Mouse (Mus musculus) retina, adult 2 months (tissue): ENCODE measurements around the gene Gdpgp1.

Experiments used
- DNase-seq: peaks from one replicate; pipeline ENCODE4 v3.0.0-alpha.2; 2012; ENCODE audit warnings: low read depth, low spot score

The Gdpgp1 gene

DNA sequence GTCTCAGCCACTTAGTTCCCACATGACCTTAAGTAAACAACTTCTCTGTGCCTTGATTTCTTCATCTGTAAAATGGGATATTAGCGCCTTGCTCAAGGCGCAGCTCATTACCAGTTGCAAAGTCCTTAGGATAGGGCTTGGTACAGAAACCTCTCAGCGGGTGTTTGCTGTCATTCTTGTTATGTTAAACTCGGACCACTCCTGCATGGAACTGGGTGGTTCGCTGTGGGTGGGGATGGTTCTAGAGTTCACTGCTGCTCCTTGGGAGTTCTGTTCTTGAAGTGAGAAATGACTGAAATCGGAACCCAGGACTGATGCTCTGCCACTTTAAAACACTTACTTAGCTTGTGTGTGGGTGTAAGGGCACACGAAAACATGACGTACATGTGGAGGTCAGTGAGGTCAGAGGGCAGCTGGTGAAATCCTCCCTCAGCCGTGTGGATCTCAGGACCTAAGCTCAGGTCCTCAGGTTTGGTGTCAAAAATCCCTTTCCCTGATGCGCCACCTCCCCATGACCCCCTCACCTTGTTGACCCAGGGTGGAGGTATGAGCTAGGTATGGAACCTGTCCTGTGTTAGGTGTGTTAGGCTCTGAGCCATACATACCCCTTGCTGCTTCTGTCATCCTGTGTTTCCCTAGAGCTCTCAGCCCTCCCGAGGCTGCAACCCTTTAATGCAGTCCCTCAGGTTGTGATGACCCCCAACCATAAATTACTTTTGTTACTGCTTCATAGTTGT is 32.6 kb upstream of the Gdpgp1 start:
- DNase-seq = no peak

DNA sequence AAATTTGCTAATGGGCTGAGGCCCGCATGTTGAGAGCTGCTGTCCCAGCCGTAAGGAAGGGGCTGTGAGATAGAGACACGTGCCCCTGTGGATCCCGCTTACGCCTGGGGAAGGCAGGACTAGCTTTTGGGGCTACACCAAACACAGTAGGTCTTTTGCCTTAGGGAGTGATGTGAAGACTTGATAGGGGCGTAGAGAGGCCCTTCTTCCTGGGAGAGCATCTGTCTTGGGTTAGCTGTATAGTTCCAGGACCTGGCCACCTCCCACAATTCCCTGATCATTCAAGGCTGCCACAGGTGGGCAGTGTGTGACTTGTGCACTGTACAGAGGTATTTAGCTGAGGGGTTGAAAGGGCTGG is 32.1 kb upstream of the Gdpgp1 start:
- no peak for DNase-seq

DNA sequence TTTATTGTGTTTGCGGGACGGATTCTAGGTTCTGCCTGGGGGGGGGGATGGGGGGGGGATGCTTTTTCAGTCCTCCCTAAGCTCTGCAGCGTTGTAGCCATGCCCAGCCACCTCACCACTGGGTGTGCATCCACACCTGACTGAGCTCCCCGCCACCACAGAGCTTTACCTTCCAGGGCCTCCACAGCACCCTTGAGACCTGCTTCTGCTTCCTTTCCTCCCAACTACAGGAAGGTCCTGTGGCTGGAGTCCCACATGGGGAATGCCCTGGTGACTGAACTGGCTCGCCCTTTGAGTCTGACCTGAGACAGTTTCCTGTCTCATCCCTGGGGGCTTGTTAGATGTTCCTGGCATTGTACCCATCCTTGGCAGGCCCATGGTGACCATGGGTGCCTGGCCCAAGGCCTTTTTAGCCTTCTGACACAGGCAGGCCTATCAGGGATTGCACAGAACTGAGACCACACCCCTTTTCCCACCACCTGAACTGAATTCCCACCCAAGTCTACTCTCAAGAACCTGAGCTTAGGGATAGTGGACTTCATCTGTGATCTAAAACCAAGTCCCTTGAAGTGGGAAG is 31.6 kb upstream of the Gdpgp1 start:
- no peak for DNase-seq

DNA sequence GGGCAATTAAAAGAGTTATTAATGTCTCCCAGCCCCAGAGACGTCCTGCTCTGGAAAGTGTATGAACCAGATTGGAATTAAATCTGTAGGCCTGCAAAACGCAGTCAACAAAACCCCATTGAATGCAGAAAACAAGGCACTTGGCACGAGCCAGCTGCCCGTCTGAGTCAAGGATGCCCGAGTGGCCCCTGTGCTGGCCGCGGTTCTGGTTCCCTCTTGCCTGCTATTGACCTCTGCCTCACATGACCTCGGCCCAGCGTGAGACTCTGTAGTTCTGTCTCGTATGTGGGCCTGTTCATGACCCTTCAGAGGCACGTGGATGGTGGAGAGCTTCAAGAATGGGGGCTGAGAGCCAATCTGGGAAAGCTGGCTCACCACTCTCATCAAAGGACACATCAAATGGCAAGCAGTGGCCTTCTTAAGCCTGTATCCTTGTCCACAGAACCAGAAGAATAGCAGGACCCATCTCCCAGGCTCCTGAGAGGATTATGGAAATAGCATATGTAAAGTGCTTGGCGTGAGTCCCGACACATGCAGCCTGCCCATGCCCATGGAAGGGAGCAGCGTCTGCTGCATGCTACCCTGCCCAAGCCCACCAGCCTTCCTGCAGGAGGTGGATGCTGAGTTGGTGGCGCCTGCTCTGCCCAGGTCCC is 30.7 kb upstream of the Gdpgp1 start:
- no peak for DNase-seq

DNA sequence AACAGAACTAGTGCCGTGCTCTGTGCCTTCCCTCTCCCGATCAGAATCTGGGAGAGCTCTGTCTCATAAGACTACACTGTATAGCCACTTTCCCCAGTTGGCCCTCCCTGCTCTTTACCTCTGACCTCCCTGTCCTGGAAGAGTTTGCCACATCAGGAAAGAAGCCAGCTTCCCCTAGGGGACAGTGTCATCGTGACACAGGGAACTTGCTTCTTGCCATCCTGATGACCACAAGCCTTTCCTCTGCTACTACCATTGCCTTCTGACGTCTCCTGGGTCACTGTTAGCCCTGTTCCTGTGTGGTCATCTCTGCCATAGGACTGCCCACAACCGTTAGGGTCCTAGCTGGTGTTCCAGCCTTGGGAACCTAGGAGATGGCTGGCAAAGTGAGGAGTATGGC is 29.7 kb upstream of the Gdpgp1 start:
- DNase-seq = no peak

DNA sequence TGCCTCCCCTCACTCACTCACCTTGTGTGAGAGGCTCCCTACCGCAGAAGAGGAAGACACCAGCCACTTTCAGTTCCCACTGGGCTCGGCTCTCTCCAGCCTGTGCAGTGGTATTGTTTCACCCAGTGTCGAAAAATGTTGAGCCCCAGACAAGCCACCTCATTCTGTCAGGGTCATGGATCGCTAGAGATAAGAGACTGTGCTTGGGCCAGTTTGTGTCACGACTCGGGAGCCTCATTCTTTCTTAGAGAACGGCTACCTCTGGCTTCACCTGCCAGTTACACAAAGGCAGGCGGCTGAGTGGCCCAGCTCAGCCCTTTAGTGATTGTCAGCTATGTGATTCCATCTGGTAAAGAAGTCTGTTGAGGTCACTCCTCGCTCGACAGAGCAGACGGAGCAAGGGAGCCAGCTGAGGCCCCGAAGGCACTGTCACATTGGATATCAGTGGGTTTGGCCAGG is 29.0 kb upstream of the Gdpgp1 start:
- DNase-seq = no peak

DNA sequence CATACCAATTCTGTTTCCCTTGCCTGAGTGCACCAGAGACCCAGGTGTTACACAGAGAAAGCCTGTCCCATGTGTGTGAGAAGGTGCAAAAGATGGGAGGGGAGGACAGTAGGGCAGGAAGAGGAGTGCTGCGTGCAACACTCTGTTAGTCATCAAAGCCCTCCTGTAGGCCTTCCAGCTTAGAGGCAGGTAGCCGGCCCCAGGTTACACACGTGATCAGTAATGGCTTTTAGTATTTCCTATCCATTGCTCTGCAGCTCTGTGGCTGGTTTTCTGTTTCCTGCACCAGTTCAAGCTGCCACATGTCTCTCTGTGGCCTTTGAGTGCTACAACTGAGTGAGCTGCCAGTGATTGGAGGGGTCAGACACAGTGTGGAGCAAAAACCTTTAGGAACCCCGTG is 28.3 kb upstream of the Gdpgp1 start:
- DNase-seq = no peak

DNA sequence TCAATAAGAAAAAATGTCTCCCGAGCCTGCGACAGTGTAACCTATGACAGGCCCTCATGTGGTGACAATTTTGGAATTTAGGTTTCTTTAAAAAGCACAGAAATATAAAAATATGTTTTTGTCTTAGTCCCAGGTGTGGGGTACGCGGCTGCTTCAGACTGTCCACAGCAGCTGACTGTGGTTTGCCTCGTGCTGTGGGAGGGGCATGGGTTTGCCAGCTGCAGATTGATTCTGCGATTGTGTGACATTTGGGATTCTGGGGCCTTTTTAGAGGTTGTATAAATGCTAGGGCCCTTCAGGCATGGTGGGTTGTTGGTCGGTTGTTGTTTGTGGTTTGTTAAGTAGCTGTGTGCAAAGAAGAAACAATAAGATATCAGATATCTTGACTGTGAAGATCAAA is 27.7 kb upstream of the Gdpgp1 start:
- no peak for DNase-seq

DNA sequence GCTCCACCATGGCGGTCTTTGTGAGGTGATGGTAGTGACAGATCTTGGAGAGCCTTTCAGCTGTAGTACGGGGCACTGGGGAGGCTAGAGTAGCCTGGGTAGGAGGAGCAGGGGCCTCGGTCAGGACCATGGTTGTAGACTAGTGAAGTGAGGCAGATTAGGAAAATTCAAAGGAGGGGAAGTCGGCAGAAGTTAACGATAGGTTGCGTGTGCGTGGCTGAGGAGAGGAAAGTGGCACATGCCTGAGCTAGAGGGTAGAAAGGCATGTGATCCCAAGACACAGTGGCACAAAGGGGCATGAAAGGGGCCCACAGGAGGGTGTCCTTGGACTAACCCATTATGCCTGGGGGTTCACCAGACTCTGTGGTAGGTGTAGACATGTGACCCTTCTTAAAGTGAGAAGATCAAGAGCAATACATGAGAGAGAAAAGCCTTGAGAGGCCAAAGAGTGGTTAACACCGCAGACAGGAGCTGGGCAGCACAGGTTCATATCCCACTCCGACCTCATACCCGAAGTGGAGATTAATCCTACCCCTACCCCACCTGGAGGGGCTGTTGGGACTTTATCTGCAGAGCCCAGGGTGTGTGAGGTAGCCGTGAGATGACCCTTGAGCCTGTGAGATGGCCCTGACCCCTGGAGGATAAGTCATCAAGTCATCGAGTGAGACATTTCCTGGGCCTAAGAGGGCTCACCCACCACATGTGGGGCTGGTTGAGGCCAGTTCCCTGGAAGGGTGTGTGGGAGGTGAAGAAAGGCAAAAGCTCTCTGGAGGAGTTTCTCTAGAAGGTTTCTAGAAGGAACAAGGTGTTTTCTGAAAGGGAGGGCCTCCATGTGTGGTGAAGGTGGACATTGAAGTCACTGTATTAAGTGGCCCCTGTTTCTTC is 26.7 kb upstream of the Gdpgp1 start:
- no peak for DNase-seq

DNA sequence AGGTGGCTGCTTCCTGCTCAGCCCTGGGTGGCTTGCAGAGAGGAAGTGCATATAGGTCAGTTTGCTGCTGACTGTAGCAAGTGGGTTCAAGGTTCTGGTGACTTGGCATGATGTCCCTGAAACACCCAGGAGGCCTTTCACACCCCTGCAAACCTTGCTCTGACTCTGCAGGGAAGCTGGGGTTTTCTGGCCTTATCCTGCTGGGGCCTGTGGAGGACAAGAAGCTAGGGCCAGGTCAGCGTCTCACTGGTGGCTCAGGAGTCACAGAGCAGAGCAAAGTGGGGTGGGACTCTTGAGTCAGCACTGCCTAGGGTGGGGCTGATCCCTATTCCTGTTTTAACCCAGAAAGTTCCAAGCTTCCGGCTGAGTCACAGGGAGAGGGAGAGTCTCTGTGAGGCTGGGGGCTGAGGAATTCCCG is 25.3 kb upstream of the Gdpgp1 start:
- no peak for DNase-seq

DNA sequence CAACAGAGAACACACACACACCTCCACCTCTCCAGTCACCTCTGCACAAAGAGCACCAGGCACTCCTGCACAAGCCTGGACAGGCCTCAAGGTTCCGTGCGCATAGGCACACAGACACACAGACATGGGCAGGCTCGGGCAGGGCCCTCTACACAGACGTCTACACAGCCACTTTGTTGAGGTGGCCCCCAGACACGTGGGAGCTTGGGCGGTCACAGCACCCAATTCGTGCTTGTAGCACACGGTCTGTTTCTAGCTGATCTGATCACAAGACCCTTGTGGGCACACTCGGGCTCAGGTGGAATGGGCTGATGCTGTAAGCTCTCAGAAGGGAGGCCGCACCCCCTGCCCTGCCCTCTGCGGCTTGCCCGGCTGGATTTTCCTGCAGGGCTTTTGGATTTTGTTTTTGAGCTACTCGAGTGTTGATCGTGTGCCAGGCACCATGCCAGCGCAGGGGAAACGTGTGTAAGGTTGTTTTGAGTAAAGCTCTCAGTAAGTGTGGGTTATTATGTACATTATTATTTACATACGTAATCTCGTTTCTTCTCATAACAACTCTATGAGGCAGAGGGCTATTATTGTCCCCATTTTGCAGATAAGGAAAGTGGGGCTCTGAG is 24.5 kb upstream of the Gdpgp1 start:
- DNase-seq = no peak

DNA sequence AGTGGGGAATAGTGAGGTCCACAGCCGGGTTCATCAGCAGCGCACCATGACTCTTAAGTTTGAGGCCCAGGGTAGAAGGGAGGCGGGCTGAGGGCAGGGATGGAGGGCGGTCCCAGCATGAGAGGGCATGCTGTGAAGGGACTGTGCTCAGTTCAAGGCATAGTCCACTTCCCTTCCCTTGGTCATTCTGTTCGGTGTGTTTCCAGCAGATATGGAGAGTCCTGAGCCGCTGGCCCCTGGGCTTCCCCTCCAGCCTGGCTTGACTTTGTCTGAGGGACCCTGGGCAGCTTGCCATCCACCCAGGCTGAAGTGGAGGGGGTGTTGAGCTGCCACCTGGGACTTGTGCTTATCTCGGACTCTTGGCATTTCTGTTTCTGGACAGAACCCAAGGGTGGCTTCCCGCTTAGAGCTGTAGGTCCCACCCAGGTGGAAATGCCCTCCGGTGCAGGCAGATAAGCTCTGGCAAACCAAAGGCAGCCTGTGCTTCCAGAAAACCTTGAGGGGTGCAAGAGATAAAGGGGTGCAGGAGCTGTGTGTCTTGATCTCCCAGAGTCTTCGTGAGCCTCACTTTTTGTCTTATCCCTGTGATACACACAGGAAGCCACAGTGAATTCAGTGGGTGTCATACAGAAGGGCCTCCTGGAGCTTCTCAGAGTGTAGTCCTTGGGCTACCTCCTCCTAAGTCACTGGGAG is 23.8 kb upstream of the Gdpgp1 start:
- no peak for DNase-seq

DNA sequence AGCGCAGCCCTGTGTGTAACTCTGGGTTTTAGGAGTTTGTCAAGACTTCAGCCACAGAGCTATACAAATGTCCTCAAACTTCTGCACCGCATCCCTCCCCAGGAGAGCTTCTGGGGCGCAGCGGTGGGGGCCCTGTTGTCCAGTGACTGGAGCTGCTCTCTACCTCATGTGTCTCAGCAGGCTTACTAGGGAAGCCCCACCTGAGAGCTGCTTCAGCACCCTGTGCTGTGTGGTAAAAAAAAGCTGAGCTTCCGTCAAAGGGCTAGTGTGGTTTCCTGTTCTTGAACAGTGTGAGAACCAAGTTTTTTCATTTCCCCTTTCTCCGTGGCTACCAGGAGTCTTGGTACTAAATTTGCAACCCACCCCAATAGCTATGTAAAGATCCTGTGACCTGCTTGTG is 23.0 kb upstream of the Gdpgp1 start:
- DNase-seq = no peak

DNA sequence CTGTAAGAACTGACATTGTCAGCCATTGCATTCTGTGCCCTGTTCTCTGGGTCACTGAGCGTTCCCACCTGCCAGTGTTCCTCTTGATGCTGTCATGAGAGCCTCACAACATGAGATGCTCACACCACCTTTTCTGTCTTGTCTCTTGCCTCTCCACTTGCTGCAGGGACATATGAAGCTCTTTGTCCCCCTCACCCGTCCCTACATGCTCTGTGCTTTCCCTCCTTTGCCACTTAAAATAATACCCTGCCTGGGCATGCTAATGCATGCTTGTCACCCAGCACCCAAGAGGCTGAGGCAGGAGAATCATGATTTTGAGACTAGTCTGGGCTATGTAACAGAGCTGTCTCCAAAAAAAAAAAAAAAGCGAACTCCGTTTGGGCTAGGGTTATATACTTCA is 21.7 kb upstream of the Gdpgp1 start:
- no peak for DNase-seq

DNA sequence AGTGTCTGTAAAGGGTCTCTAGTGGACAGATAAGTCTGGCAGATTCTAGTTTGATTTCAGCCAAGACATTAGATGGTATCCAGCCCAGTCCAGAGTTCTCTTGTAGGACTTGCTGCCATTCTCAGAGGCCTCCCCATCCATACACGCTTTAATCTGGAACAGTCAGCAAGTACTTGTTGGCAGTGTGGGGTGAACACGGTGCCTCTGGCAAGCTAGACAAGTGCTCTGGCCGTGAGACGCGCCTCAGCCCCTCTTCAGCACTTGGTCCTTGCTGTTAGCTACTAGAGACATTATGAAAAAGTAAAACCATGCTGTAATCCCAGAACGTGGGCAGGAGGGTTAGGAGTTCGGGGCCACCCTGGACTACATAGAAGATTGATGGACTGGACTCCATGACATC is 19.1 kb upstream of the Gdpgp1 start:
- DNase-seq = no peak

DNA sequence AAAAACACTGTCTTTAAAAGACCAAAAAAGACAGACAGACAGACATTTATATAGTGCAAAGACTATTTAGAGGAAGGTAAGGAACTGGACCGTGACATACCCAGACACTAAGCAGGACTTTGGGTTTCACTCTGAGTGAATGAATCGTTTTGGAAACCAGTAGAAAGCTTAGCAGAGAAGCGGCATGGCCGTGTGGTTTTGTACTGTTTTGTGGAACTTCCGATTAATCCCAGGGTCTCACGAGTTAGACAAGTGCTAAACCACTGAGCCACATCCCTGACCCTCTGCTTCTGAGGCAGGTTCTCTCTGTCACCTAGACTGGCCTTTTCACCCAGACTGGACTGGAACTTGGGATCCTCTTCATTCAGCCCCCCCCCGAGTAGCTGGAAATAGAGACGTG is 18.2 kb upstream of the Gdpgp1 start:
- DNase-seq = no peak

DNA sequence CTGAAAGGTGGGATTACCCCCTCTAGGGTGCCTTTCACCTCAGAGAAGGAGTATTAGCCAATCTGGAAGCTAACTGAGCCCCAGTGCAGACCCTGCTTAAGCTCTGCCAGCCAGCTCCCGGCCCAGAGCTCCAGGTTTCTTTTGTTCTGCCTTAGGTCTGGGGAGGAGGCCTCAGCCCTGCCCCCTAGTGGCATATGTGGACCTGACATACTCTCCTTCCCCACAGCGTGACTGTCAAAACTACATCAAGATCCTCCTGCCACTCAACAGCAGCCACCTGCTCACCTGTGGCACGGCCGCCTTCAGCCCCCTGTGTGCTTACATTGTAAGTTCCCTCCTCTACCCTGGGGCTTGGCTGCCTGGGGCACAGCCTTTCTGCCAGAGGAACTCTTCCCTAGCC is 17.3 kb upstream of the Gdpgp1 start:
- DNase-seq = peak; percentile 47

DNA sequence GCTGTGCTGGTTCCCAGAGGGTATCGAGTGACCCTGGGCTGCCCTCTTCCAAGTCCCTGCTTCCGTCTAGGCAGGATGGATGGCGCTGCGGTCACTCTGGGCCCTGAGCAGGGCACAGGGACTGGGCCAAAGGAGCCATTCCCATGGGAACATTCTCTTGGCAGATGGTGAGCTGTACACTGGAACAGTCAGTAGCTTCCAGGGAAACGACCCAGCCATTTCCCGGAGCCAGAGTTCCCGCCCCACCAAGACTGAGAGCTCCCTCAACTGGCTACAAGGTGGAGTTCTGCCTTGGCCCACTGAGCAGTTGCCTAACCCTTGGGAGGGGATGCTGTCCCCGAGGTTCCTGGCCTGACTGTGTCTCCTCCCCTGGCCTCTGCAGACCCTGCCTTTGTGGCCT is 16.1 kb upstream of the Gdpgp1 start:
- DNase-seq = no peak

DNA sequence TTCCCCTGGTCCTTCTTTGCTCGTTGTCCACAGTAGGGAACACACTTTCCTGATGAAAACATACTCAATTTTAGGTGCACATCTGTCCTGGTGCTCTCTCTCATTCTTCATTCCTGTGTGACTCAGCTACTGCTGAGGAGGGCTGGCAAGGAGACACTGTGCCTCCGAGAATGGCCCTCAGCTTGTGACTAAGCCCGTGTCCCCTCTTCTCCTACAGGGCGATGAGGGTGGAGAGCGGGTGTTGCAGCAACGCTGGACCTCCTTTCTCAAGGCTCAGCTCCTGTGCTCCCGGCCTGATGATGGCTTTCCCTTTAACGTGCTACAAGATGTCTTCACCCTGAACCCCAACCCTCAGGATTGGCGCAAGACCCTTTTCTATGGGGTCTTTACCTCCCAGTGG is 14.0 kb upstream of the Gdpgp1 start:
- DNase-seq = no peak

DNA sequence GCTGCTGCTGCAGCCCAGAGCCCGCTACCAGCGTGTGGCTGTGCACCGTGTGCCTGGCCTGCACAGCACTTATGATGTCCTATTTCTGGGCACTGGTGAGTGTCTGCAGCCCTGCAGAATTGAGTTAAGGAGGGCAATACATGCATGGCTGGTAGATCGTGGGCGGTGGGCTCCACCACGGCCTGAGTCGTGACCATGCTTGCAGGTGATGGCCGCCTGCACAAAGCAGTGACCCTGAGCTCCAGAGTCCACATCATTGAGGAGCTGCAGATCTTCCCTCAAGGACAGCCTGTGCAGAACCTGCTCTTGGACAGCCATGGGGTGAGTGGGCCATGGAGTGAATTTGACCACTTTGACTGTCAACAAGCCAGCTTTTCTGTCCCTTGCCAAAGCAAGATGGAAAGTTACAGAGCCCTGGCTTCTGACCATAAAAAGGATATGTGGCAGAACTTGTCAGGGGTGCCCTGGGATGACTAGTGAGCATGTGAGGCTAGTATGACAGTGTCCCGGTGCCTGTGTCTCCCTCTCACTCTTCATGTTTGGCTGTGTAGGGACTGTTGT is 12.3 kb upstream of the Gdpgp1 start:
- no peak for DNase-seq

DNA sequence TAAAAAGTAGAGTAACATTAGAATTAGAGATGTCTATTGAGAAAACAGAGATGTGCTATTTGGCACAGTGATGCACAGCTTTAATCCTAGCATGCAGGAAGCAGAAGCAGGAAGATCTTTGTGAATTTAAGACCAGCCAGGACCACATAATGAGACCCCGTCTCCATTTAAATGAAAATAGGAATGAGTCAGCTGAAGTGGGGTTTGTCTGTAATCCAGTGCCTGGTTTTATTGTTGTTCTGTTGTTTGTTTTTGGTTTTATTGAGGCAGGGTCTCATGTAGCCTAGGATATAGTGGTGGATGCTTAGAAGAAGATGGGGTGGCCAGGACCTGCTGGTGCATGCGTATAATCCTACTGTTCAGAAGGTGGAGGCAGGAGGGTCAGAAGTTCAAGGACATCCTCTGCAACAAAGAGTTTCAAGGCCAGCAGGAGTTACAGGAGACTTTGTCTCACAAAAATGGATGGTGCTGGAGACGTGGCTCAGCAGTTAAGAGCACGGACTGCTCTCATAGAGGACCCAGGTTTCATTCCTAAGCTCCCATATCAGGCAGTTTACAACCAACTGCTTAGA is 11.4 kb upstream of the Gdpgp1 start:
- no peak for DNase-seq
